Mouse (Mus musculus) heart, adult 9 months (tissue): ENCODE measurements around the gene Grcc10.

Experiments
- DNase-seq, 2 experiments: peaks; one replicate each; pipeline ENCODE4 v3.0.0; 2022; ENCODE audit warnings: low spot score in 2 of 2

Gene Grcc10

DNA sequence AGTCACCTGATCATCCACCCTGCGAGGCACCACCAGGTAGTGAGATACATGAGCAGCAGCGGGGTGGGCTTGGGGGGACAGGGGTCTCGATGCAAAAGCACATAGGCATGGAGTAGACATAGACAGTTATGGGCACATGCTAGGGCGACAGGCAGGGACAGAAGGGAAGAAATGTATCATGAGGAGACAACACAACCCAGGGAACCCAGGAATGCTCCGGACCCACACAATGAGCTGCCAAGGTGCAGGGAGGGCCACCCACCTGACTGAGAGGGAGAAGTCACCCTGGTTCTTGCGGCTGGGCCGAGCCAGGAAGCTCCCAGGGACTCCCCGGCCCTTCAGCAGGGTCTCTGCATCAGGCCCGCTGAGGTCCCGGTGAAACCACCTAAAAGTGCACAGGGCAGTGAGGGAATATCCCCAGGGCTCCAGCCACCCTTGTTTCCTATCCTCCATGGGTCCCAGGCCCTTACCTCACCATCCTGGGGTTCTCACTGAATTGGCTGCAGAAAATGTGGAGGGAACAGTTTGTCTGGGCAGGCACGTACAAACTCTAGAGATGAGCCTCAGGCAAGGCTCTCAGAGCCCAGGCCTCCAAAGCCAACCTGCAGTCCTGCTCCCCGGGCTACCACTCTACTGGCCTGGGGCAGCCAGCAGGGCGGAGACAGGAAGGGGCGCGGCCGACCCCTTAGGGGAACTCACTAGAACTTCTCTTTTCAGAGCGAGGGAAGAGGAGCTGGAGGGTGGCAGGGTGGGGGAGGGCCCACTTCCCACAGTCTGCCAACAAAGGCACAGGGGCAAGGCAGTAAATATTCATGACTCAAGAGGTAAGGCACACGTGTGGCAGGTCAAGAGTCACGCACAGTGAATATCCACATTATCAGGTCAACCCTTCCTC lies 8.5 kb downstream of the Grcc10 start:
- peak in 1 of 2 experiments; percentile 44 for DNase-seq

DNA sequence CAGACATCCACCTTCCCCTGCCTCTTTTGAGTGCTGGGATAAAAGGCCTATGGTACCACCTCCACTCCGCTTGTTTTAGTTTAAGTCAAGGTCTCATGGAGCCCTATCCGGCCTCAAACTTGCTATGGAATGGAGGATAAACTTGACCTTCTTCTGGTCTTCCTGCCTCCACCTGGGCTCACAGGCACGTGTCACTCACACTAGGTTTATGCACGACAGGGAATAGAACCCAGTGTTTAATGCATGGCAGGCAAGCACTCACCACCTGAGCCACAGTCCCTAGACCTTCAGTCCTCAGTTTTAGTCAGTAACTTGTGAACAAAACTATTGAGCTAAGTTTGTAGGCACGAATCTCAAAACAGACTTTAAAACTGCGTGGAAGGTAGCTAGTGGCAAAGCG lies 10.1 kb downstream of the Grcc10 start:
- DNase-seq: no peak

DNA sequence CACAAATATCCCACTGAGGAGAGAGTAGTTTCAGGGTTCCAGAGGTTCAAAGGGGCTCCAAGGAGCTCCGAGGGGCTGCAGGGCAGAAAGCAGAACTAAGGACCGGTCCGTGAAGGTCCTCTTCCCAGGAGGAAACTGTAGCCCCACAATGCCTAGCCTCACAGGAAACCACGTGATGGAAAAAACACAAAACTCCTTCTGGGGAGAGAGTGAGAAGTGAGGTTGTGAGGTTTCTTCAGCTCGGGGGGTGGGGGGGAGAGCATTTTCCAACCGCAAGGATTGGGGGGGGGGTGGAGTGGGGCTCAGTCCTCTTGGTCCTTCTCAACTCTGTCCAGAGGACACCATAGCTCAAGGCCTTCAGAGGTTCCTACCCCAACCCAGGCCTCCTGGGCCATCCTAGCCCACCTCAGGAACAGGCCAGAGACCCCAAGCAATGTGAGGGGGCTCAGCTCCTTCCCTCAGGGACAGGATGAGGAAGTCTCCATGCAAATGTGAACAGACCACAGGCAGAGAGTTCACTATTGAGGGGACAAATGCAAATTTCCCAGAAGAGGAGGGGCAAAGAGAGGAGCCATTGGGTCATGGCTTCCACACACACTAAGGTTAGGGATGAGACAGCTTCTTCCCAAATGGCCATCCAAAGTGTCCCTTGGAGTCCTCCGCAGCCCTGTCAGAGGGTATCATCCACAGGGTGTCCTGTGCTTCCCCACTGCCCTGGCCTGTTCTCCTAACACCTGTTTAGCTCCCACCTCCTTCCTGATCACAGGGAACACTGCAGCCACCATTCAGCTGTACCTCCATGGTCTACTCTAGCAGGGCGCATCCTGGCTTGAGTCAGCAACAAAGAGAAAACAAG lies 11.1 kb downstream of the Grcc10 start:
- DNase-seq: peak; percentile 31 to 58

DNA sequence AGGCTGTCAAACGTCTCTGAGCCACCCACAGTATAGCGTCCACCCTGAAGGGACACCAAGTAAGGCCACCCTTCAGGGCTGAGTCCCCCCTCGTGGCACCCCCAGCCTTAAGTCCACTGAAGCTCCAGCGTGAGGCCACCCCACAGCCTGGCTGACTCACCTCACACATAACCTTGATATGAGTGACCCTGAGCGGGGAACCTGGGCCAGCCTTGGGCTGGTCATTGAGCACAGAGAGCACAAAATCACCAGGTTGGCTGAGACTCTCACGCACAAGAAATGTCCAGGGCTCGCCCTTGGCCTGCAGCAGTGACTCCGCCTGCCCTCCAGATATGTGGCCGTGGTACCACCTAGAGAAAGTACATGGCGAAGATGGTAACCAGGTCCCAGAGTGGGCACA lies 12.6 kb downstream of the Grcc10 start:
- no peak for DNase-seq

DNA sequence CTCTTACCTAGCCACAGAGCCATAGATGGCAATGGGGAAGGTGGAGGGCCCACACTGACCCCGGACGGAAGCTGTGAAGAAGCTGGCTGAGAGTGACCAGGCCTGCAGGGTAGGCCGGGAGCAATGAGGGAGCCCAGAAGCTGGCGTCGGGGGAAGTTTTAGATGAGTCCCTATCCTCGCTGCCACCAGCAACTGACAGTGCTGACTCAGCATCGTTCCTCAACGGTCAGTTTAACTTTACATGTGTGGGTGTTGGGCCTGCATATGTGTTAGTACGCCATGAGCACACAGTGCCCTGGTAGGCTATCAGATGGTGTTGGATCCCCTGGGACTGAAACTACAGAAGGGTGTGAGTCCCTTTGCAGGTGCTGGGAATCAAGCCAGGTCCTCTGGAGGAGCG lies 16.7 kb downstream of the Grcc10 start:
- no peak for DNase-seq

DNA sequence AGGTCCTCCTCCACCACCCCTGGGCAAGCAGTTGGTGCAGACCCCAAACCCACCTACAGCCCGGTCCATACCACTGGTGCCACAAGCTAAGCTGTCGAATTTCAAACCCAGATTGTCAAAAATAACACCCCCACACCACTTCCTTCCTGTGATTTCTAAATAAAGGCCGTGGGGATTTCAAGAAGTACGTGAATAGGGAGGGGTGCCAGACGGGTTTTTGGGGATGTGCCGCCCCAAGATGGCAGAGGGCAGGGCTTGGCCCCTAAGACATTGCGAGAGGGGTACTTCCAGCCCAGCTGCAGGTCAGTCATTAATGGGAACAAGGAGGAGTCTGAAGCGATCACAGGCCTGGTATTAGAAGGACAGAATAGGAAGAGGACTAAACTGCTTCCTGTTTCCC lies 17.6 kb downstream of the Grcc10 start:
- peak in 1 of 2 experiments; percentile 53 for DNase-seq

DNA sequence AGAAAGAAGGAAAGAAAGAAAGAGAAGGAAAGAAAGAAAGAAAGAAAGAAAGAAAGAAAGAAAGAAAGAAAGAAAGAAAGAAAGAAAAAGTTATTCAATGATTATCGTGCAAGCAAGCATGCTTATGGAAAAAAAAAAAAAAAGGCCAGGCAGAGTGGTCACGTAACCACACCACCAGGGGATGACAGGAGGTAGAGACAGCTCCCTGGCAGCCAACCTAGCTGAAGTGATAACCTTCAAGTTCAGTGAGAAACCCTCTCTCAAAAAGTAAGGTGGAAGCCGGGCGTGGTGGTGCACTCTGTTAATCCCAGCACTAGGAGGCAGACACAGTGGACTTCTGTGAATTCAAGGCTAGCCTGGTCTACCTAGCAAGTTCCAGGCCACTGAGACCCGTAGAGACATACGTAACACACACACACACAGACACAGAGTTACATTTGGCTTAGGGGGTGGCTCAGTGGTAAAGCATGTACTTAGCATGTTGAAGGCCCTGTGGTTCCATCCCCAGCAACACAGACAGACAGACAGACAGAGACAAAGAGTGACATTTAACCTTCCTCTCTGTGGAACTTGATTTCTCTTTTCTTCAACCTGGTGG lies 18.2 kb downstream of the Grcc10 start:
- no peak for DNase-seq

DNA sequence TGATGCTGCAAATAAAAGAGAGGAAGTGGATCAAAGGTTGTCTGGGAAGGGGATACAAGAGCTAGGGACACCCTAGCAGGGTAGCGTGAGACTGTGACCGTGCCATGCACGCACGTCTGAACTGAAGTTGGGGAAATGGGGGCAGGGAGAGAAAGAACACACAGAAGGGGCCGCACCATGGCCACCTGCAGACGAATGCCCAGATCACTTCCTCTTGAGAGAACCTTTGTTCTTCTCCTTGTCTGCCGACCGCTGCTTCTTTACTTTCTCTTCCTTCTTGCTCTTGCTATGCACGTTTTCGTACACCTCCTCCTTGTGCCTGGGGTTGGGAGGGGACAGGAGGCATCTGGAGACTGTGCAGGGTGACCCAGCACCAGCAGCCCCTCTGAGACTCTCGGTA lies 20.3 kb downstream of the Grcc10 start:
- DNase-seq: no peak

DNA sequence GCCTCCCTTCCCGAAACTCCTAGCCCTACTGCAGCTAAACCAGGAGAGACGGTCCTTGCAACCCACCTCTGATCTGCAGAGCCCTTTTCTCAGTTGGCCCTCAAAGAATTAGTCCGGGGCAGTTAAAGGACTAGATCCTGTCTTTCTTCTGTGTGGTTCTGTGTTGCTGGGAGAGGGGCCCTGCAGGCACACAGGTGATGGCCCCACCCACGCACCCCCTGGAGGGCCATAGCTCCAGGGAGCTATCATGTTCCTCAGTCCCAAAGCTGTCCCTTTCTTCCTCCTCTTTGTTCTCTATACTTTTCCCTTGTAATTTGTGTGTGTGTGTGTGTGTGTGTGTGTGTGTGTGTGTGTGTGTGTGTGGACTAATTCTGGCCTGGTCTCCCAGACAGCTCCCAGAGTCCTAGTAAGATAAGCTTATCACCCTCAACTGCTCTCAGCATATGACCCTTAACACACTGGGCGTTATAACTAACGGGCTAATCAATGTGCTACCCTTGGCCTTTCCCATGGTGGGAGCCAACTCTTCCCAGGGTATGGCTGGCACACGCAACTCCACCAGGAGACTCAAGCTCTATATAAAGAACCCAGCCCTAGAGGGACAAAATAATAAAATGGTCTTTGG lies 21.7 kb downstream of the Grcc10 start:
- peak in 1 of 2 experiments; percentile 55 for DNase-seq

DNA sequence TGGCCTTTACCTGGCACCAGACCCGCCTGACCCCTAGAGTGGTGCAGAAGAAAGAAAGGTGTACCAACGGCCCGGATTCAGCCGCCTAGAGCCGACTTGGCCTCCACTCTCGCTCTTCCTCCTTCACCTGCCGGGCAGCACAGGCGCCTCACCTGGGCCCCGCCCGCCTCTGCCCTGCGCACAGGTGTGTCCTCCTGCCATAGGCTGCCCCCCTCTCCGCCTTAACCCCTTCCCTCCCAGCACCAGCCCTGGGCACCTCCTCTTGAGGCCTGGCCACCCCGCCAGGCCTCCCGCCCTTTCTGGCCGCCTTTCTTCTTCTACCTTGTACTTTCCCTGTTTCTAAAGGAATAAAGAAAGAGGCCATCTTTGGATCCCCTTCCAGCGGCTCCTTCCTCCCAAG lies 22.5 kb downstream of the Grcc10 start:
- no peak for DNase-seq

DNA sequence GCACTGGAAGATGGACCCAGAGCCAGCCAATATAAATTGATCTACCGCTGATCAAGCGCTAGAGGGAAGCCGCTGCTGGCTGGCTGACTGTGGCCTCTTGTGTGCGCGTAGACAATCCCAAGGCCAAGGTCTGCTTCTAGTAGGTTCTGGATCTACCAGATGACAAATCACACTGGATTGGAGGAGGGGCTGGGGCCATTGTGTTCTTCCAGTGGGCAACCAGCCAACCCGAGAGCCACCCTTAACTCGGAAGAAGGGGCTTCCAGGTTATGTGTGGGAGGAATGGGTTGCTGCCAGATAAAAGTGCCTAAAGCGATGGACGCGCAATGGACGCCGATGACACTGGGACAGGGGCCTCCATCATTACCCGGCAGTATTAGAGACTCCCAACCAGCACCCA lies 23.2 kb downstream of the Grcc10 start:
- DNase-seq: no peak

DNA sequence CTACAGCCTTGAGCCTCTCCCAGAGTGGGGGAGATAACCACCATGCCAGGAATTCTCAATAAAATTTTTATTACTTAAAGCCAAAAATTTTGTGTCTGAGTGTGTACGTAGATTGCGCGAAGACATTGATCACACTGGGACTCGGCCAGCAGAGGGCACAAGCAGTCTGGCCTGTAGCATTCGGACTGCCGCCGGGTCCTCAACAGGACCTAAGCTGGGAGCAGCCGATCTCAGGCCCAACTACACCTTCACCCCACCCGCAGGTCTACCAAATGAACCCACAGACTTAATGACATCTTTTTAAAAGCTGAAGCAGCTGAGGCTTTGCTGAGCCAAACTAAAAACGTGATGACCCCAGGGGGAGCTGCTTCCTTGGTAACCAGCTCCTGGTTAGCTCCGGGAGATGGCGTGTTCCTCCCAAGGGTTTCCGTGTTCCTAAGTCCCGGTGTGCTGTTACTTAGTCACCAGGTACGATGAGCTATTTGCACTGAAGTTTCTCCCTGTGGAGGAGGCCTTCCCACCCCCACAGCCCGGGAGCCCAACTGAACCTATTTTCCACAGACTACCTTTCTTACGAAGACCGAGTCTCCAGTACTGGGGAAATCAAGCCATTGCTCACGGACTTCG lies 24.2 kb downstream of the Grcc10 start:
- peak in 1 of 2 experiments; percentile 28 for DNase-seq

DNA sequence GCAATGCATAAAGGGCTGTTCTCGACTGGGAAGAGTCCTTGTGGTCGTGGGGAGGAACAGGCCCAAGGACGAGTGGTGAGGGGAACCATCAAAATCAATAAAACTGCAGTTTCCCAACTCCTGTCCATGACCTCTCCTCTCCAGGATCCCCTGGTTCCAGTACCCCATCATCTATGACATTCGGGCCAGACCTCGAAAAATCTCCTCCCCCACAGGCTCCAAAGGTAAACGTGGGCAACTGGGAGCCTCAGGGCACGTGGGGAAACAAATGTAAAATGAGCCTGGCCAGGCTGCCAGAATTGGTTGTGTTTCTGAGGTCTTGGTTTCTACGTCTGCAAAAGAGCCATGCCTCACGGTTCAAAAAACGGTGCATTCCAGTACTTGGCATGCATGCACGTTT lies 28.3 kb downstream of the Grcc10 start:
- no peak for DNase-seq

DNA sequence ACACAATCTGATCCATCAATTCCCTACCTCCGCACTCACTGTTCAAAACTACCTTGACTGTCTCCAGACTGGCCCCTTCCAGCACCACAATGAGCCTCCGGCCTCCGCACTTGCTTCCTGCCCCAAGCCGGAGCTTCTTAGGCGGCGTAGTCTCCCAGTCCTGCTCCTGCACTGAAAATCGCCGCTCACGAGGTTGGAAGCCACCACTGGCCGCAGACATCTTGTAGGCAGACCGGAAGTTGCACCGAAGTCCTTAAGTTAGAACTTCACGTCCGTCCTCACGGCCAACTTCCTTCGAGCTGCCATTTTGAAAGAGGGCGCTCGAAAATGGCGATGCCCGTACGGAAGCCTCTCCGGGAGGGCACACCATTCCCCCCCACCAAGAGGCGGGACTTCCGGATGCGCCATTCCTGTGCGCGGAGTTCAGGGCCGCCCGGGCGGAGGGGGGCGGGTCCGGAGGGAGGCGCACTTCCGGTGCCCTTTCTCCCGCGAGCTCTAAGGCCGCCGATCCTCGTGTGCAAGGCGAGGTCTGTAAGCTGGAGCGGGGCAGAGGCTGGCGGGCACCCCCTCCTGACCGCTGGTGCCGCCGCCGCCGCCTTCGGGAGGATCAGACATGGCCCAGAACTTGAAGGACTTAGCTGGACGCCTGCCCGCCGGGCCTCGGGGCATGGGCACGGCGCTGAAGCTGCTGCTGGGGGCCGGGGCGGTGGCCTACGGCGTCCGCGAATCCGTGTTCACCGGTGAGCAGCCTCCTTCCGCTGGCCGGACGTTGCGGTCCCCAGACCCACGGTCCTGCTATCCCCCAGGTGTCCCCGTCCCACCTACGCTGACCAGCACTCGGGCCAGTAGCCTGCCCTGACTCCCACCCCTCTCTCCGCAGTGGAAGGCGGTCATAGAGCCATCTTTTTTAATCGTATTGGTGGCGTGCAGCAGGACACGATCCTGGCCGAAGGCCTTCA lies 29.1 kb downstream of the Grcc10 start, which contains the start of the genes Emg1 and Phb2:
TSS of gene Emg1 (minus strand) at position 355 of the 959 bp plus-strand sequence.
TSS of gene Phb2 (plus strand) at position 513 of the 959 bp plus-strand sequence.
- DNase-seq: peak; percentile 97 to 98

DNA sequence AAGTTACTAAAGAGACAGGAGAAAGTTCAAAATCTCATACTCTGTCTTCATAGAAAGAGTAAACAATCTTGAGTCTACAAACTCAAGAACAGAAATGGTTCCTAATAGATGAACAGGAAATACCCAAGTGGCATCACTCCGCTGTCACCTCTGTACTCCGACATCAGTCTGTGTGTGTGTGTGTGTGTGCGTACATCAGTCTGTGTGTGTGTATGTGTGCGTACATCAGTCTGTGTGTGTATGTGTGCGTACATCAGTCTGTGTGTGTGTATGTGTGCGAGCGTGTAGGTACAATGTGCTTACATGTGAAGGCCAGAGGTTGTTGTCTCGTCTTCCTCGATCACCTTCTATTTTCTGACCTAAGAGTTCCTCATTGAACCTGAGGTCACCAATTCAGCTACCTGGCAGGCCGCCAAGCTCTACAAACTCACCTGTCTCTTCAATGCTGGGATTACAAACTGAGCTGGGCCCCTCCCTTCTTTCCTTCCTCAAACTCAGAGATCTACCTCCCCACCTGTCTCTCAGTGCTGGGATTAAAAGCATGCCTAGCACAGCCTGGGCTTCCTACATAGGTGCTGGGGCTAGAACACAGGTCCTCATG lies 32.8 kb downstream of the Grcc10 start:
- no peak for DNase-seq

DNA sequence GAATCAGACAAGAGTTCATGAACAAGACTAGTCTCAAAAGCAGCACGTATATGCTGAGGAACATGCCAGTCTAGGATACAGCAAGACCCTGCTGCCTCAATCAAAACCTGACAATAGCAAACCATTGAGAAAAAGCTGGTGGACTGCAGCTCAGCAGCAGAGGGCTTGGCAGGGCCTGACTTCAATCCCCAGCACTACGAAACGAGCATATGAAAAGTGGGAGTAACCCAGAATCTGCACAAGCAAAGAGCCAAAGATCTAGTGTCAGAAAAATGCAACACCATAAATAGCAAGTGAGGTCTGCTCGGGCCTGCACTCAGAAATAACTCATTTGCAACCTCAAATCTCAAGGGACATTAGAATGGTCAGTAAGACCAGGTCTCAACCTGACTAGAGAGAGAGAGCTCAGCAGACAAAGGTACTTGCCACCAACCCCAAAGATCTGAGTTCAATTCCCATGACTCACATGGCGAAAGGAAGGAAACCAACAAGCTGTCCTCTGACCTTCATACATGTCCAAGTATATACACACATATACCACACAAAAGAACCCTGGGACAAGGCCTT lies 35.0 kb downstream of the Grcc10 start:
- no peak for DNase-seq

DNA sequence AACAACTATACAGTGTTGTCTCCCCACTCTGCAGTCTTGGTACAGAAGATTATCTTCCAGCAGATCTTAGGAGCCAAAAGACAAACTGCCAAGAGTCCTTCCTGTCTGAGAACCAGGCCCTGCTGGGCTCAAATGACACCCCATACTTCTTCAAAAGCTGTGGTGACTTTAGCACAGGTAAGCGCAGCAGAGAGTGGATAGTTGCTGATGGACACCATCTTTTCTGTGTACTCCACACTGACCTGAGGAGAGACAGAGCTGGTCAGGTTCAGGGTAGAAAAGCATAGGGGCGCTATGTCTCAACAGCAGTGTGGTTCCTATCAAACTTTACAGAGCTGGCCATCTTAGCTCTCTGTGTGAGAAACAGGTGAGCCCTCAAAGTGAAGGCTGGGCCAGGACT lies 36.8 kb downstream of the Grcc10 start:
- no peak for DNase-seq

DNA sequence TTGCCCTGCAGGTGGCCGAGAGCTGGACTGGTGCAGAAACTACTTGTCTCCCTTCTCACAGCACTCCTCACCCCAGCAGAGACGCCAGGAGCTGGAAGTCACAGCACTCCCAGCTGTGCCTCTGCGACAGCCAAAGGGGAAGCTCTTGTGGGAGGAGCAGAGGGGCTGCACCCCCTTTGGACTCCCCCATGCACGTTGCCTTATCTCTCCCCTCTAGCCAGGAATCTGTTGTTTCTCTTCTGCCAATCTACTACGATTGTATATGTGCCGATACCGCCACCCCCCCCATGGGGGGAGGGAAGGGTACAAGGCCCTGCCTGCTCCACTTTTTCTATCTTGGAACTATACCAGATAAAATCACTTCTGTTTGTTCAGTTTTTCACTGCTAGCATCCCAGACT lies 37.4 kb downstream of the Grcc10 start:
- DNase-seq: no peak

DNA sequence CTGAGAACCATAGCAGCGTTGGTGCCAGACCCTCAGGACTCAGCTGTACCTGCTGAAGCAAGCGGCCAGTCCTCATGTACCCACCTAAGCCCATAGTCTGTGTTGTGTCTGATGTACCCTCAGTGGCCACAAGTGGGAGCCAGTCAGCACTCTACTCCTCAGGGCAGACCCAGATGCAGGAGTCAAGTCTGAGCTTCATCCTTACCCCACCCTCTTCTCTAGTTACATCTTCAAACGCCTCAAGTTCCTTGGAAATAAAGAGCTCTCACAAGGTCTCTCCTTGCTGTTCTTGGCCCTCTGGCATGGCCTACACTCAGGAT lies 38.4 kb downstream of the Grcc10 start:
- DNase-seq: peak; percentile 53 to 60
